Mouse (Mus musculus): ENCODE results near the gene Smad9. TPM values are rescaled to one million over a fixed set of nuclear protein-coding genes. Genes with fewer than 3 reads are reported as not detected.
A peak's percentile ranks its signal among the peaks of the same experiment; 100 is the strongest.

Gene Smad9
- polyA plus RNA-seq, 1 experiment, result not detected

- H3K4me1 ChIP-seq (ENCODE audit: control insufficient read depth, insufficient read depth, low read length), result no peaks in the 10 kb centered on the region; the same call in 1 of the 2 replicates
- H3K4me3 ChIP-seq (replicated peaks; ENCODE audit: control insufficient read depth, low read depth, low read length), result no peak overlapping the region
- TF ChIP-seq POLR2A (IDR thresholded peaks at IDR 0.05; ENCODE audit: borderline replicate concordance, control insufficient read depth, low read depth, low read length) (no peak), CTCF (IDR thresholded peaks at IDR 0.05; ENCODE audit: control insufficient read depth, insufficient read depth, low read length) (no peak)
- 94% methylated on average over 8 of the region's 8 CpGs for WGBS
- H3K27ac ChIP-seq (ENCODE audit: control insufficient read depth, insufficient read depth, low read depth, low read length, poor library complexity), result no peak overlapping the region
Observed at GRCm38 (mm10) chr3:54737317-54737716, 18.1 kb upstream of the Smad9 start.

GRCm38 (mm10) chr3:54741965-54742364, 13.4 kb upstream of the Smad9 start:
- TF ChIP-seq CTCF (IDR thresholded peaks at IDR 0.05; ENCODE audit: control insufficient read depth, insufficient read depth, low read length) (no peak), POLR2A (IDR thresholded peaks at IDR 0.05; ENCODE audit: borderline replicate concordance, control insufficient read depth, low read depth, low read length) (no peak)
- H3K4me3 ChIP-seq (replicated peaks; ENCODE audit: control insufficient read depth, low read depth, low read length), result no peak overlapping the region
- WGBS, result 94% methylated on average over 11 of the region's 11 CpGs
- no peak overlapping the region for H3K27ac ChIP-seq (ENCODE audit: control insufficient read depth, insufficient read depth, low read depth, low read length, poor library complexity)
- H3K4me1 ChIP-seq (ENCODE audit: control insufficient read depth, insufficient read depth, low read length), result no peaks in the 10 kb centered on the region

GRCm38 (mm10) chr3:54745799-54746198, 9.6 kb upstream of the Smad9 start:
- Histone ChIP-seq H3K4me1 (ENCODE audit: control insufficient read depth, insufficient read depth, low read length) (no peaks in the 10 kb centered on the region), H3K27ac (ENCODE audit: control insufficient read depth, insufficient read depth, low read depth, low read length, poor library complexity) (no peak overlapping the region), H3K4me3 (replicated peaks; ENCODE audit: control insufficient read depth, low read depth, low read length) (no peak overlapping the region)
- TF ChIP-seq POLR2A (IDR thresholded peaks at IDR 0.05; ENCODE audit: borderline replicate concordance, control insufficient read depth, low read depth, low read length), result no peak
- peak; percentile 54 for TF ChIP-seq CTCF (IDR thresholded peaks at IDR 0.05; ENCODE audit: control insufficient read depth, insufficient read depth, low read length)
- WGBS, result 73% methylated on average over 5 of the region's 5 CpGs

- H3K4me1 ChIP-seq (ENCODE audit: control insufficient read depth, insufficient read depth, low read length), result no peaks in the 10 kb centered on the region
- H3K4me3 ChIP-seq (replicated peaks; ENCODE audit: control insufficient read depth, low read depth, low read length), result no peak overlapping the region
- WGBS, result 60% methylated on average over 4 of the region's 4 CpGs
- TF ChIP-seq POLR2A (IDR thresholded peaks at IDR 0.05; ENCODE audit: borderline replicate concordance, control insufficient read depth, low read depth, low read length) (no peak), CTCF (IDR thresholded peaks at IDR 0.05; ENCODE audit: control insufficient read depth, insufficient read depth, low read length) (no peak)
- H3K27ac ChIP-seq (ENCODE audit: control insufficient read depth, insufficient read depth, low read depth, low read length, poor library complexity), result no peak overlapping the region
Observed at GRCm38 (mm10) chr3:54753411-54753810, 2.0 kb upstream of the Smad9 start.

GRCm38 (mm10) chr3:54756058-54756457, 676 bp downstream of the Smad9 start:
- no peak overlapping the region for H3K27ac ChIP-seq (ENCODE audit: control insufficient read depth, insufficient read depth, low read depth, low read length, poor library complexity)
- H3K4me3 ChIP-seq (replicated peaks; ENCODE audit: control insufficient read depth, low read depth, low read length), result no peak overlapping the region
- WGBS, result 5% methylated on average over 11 of the region's 11 CpGs
- H3K4me1 ChIP-seq (ENCODE audit: control insufficient read depth, insufficient read depth, low read length), result no peaks in the 10 kb centered on the region
- TF ChIP-seq CTCF (IDR thresholded peaks at IDR 0.05; ENCODE audit: control insufficient read depth, insufficient read depth, low read length), result no peak
- no peak for TF ChIP-seq POLR2A (IDR thresholded peaks at IDR 0.05; ENCODE audit: borderline replicate concordance, control insufficient read depth, low read depth, low read length)

GRCm38 (mm10) chr3:54757446-54757845, 2.1 kb downstream of the Smad9 start:
- no peak for TF ChIP-seq POLR2A (IDR thresholded peaks at IDR 0.05; ENCODE audit: borderline replicate concordance, control insufficient read depth, low read depth, low read length)
- no peak for TF ChIP-seq CTCF (IDR thresholded peaks at IDR 0.05; ENCODE audit: control insufficient read depth, insufficient read depth, low read length)

GRCm38 (mm10) chr3:54759211-54759610, 3.8 kb downstream of the Smad9 start:
- TF ChIP-seq CTCF (IDR thresholded peaks at IDR 0.05; ENCODE audit: control insufficient read depth, insufficient read depth, low read length), result no peak
- TF ChIP-seq POLR2A (IDR thresholded peaks at IDR 0.05; ENCODE audit: borderline replicate concordance, control insufficient read depth, low read depth, low read length), result no peak
- WGBS, result 78% methylated on average over 9 of the region's 9 CpGs
- Histone ChIP-seq H3K4me1 (ENCODE audit: control insufficient read depth, insufficient read depth, low read length) (no peaks in the 10 kb centered on the region), H3K4me3 (replicated peaks; ENCODE audit: control insufficient read depth, low read depth, low read length) (no peak overlapping the region), H3K27ac (ENCODE audit: control insufficient read depth, insufficient read depth, low read depth, low read length, poor library complexity) (no peak overlapping the region)

More at GRCm38 (mm10) chr3:54757446-54757845, 2.1 kb downstream of the Smad9 start:
- Histone ChIP-seq H3K4me3 (replicated peaks; ENCODE audit: control insufficient read depth, low read depth, low read length) (no peak overlapping the region), H3K27ac (ENCODE audit: control insufficient read depth, insufficient read depth, low read depth, low read length, poor library complexity) (no peak overlapping the region), H3K4me1 (ENCODE audit: control insufficient read depth, insufficient read depth, low read length) (no peaks in the 10 kb centered on the region)
- WGBS, result 90% methylated on average over 8 of the region's 8 CpGs

GRCm38 (mm10) chr3:54760321-54761115, 5.1 kb downstream of the Smad9 start:
- no peak overlapping the region for H3K27ac ChIP-seq (ENCODE audit: control insufficient read depth, insufficient read depth, low read depth, low read length, poor library complexity)
- TF ChIP-seq POLR2A (IDR thresholded peaks at IDR 0.05; ENCODE audit: borderline replicate concordance, control insufficient read depth, low read depth, low read length) (no peak), CTCF (IDR thresholded peaks at IDR 0.05; ENCODE audit: control insufficient read depth, insufficient read depth, low read length) (no peak)
- no peak overlapping the region for H3K4me3 ChIP-seq (replicated peaks; ENCODE audit: control insufficient read depth, low read depth, low read length)
- whole genome bisulfite sequencing, result 82% methylated on average over 15 of the region's 15 CpGs
- H3K4me1 ChIP-seq (ENCODE audit: control insufficient read depth, insufficient read depth, low read length), result no peaks in the 10 kb centered on the region
